Mouse (Mus musculus) heart, postnatal 36 days (tissue): ENCODE data around the gene Dctpp1. TPM values are rescaled to one million over a fixed set of nuclear protein-coding genes. Genes with fewer than 3 reads are reported as not detected.

Source experiments
- DNase-seq, 2 experiments: peaks; one replicate each; pipeline ENCODE4 v3.0.0; 2021 to 2022
- intact Hi-C: fragments of 180-260 bp; cut with DNase I; formaldehyde crosslinking; loops from one replicate; pipeline ENCODE4 v1.15.1; 2025
- total RNA-seq, 2 experiments: library from RNA; stranded (reverse); gene quantifications; 2 replicates each; pipeline ENCODE4 v1.2.3; 2021

Dctpp1 gene
- total RNA-seq, 2 experiments from 2014 or later: 40.7 to 45.0 TPM

DNA sequence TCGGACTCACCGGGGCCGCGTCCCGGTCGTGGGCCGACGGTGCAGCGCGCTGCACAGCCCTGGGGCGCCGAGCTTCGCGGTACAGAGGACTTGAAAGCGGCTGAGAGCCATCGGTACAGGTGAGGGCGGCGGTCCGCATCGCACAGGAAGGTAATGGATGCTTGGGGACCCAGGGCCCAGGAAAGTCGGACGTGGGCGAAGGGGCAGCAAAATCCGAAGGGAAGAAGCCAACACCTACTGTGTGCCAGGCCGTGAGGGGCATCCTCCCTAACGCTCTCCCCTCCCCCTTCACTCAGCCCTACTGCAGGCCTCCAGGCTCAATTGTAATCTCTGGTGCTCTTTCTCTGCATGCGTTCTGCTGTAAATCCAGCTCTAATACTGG, 27.1 kb downstream of the Dctpp1 start:
- intact Hi-C loops: no loop called here
- no peak for DNase-seq

DNA sequence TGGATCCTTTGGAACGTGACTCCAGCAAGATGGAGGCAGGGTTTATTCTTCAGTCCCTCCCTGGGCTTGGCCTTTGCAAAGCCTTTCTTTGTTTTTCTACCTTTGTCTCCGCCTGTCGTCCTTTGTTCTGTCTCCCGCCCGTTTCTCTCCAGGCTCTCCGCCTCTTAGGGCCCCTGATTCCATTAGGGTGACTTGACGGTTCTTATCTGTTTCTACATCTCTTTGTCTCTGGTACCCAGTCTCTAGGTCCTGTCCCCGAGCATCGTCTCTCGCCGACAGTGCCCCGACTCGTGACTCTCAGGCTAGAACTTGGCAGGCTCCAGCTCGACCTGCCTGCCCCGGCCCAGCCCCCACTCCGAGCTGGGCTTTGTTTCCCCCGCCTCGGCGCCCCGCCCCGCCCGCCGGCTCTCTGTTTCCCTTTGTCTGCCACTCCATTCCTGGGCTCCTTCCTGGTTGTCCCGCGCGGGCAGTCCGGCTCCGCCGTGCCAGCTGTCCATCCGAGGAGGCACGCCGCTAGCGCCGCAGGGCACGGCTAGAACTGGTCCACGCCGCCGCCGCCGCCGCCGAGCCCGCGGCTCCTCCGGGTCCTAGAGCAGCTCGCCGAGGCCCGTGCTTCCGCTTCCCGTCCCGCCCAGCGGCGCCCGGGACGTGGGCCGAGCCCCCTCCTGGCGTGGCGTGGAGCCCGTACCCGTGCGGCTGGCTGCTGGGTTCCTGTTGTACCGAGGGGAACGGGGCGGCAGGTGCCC, 27.7 kb downstream of the Dctpp1 start, which contains the start of the genes Zfp553 and Sept1:
Zfp553 (plus strand) TSS at position 440 of the 746 bp plus-strand sequence.
Sept1 (minus strand) TSS at position 509 of the 746 bp plus-strand sequence.
- peak; percentile 84 to 89 for DNase-seq
- intact Hi-C loops: no loop called here

DNA sequence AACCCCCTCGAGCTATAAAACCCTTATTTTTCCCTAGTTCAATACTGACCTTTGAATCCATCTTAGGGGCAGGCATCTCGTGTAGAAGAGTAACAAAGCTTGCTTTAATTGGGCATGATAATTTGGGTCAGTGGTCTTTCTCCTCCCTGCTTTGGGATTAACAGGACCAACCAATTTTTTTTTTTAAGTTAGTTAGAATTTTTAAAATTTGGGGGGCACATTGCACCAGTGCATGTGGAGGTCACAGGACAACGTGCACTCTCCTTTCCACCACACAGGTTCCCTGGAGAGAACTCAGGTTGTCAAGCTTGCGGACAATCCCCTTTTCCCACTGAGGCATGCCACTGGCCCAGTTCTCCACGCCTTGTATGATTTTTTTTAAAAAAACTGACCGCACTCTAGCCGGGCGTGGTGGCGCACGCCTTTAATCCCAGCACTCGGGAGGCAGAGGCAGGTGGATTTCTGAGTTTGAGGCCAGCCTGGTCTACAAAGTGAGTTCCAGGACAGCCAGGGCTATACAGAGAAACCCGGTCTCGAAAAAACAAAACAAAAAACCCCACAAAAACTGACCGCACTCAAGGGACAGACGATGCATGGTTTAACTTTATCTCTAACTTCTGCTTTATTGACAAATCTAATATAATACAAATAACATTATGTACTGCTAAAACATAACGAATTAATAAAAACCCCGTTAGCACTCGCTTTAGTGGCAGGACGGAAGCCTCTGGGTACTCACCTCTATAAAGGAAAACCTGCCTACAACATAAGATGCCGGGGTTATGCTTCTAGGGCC, 28.5 kb downstream of the Dctpp1 start:
- DNase-seq: no peak
- intact Hi-C loops: no loop called here

DNA sequence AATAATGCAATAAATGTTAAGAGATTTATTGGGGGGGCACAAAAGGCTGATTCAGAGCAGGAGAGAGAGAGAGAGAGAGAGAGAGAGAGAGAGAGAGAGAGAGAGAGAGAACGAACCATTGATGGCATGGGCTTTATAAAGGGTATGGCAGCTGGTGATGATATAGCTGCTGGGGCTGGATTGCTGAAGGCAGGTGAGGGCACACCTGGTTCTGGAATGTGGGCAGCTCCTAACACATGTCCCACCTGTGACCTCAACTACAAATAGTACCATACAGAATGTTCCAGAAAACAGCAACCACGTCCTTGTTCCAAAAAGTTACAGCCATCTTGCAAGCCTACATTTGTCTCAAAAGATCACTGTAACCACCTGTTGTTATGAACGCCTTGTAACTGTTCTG, 29.1 kb downstream of the Dctpp1 start:
- intact Hi-C loops: no loop called here
- DNase-seq: no peak

DNA sequence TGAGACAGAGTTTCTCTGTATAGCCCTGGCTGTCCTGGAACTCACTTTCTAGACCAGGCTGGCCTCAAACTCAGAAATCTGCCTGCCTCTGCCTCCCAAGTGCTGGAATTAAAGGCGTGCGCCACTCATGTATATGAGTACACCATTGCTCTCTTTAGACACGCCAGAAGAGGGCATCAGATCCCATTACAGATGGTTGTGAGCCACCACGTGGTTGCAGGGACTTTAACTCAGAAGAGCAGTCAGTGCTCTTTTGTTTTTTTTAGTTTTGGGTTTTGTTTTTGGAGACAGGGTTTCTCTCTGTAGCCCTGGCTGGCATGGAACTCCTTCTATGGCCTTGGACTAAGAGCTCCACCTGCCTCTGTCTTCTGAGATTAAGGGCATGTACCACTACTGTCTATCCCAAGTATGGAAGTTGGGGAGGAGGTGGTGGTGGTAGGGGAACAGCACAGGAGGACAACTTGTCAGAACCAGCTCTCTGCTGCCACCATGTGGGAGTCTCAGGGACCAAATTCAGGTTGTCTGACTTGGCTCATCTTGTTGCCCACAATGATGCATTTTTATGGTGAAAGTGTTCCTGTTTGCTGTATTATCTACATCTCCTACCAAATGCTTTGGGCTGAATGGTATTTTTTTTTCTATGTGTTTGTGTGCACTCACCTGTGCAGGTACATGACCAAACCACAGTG, 31.8 kb downstream of the Dctpp1 start:
- intact Hi-C loops: loop anchor here (1.0 to 5.0 kb wide), 3 partner anchors 15 to 111 kb away; no protein-coding TSS in a partner anchor
- DNase-seq: peak; percentile 77 to 84

DNA sequence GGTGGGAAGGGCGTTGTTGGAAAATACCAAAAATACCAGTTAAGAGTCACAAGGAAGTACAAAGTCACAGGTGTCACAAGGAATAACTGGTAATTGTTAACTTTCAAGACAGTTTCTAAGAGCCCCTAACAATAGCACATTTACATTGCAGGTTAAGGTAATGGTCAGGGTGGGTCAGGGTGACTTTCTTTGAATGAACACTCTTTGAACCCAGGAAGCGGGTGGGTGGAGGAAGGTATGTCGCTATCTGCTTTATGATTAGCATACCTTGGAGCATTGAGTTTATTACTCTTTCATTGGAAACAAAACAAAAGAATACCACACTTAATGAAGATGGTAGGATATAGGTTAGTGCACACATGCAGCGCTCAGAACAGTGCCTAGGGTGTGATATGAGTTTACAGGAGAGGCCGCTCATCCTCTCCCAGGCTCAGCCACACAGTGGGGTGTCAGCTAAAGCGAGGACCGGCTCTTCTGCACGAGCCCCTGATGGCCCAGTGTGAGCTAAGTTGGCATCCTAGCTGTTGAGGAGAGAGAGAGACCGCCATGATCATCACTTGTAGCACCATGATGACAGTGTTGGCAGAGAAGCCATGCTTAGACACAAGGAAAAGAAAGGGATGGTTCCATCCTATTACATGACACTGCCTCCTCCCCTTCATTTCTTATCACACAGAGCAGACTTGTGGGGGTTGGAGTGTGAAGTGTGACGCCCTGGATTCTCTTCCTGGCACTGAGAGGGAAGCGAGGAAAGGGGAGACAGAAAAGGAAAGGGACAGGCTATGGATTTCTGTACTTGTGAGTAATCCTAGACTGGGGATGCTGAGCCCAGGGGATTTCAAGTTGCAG, 35.1 kb downstream of the Dctpp1 start:
- no peak for DNase-seq
- intact Hi-C loops: loop anchor here (5.0 kb wide), 1 partner anchor 108 kb away; no protein-coding TSS in a partner anchor

DNA sequence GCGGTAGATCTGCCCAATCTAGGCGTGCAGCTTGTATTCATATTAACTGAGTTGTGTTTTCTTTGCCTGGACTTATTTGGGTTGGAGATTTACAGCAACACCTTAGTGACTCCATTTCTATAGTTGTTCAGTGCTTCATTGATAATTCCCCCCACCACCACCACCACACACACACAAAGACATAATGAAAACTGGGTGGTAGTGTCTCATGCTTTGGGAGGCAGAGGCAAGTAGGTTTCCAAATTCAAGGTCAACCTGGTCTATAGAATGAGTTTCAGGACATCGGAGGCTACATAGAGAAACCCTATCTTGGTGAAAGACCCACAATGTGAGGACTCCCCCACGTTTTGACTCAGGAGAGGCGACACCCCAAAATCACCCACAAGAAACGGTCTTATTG, 35.9 kb downstream of the Dctpp1 start:
- intact Hi-C loops: loop anchor here (5.0 kb wide), 1 partner anchor 107 kb away; no protein-coding TSS in a partner anchor
- DNase-seq: no peak

DNA sequence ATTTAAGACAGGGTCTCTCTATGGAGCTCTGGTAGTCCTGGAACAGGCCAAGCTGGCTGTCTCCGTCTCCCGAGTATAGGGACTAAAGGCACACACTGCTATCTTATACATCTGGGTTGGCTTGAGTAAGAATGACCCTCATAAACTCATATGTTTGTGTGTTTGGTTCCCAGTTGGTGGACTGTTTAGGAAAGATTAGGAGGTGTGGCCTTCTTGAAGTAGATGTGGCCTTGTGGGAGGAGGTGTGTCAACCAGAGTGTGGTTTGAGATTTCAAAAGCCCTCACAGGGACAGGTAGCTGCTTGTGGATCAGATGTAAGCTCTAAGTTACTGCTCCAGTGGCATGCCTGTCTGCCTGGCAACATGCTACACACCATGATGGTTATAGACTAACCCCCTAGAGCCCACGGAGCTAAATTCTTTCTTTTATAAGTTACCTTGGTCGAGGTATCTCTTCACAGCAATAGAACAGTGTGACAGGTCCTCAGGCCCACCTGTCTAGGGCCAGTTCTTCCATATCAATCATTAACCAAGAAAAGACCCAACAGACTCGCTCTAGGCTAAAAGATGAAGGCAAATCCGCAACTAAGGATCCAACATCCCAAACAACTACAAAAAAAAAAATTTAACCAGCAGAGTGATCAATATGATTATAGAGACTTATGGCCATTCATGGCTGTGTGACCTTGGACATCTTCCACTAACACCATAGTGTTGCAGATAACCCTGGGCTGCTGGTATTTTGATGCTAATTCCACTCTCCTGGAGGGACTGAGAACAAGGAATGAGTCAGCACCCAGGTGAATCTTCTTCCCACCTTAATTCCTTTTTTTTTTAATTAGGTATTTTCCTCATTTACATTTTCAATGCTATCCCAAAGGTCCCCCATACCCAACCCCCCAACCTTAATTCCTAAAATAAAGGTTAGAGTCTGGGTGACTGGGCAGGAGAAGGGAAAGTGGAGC, 36.7 kb downstream of the Dctpp1 start:
- no peak for DNase-seq
- intact Hi-C loops: no loop called here

DNA sequence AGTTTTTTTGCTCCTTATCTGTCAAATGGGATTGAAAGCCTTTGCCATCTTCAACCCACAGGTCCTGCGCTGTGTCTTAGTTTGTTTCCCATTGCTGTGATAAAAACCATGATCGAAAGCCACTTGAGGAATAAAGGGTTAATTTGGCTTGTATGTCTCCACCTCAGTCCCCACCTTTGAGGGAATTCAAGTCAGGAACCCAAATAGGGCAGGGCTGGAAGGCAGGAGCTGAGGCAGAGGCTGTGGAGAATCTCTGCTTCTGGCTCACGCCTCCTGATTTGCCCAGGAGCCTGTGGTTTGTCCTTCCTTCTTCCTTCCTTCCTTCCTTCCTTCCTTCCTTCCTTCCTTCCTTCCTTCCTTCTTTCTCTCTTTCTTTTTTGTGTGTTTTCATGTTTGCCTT, 37.4 kb downstream of the Dctpp1 start:
- DNase-seq: no peak
- intact Hi-C loops: no loop called here

DNA sequence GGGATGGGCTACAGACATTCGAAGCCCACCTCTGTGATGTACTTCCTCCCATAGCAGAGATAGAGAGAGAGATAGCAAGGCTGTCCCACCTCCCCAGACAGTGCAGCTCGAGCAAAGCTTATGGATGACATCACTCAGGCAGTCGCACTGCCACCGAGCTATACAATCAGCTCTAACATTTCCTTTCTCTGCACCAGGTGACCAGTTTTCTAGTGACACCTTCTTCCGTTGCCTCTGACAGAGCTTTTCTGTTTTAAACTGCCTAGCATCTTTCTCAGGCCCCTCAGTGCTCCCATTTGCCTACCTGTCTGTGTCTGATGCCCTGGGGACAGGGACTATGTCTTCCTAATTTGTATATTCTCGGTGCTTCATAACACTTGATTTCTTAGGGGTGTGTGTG, 40.1 kb downstream of the Dctpp1 start:
- intact Hi-C loops: no loop called here
- no peak for DNase-seq

DNA sequence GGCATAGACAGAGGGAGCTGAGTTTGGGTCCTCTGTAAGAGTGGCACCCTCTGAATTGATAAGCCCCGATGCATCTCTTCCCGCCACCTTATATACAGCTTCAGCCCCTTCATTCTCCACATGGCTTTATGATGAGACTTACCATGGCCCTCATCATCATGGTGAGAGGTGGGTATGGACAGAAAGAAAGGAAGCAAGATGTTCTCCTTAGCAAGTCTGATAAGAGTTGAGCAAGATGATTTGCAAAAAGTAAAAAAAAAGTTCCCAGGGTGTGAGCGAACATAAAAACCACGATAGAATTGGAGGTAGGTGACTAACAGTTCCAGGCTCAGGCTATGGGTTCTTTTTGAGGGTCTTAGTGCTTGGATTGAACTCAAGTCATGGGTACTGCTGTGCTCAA, 41.8 kb downstream of the Dctpp1 start:
- intact Hi-C loops: no loop called here
- no peak for DNase-seq

DNA sequence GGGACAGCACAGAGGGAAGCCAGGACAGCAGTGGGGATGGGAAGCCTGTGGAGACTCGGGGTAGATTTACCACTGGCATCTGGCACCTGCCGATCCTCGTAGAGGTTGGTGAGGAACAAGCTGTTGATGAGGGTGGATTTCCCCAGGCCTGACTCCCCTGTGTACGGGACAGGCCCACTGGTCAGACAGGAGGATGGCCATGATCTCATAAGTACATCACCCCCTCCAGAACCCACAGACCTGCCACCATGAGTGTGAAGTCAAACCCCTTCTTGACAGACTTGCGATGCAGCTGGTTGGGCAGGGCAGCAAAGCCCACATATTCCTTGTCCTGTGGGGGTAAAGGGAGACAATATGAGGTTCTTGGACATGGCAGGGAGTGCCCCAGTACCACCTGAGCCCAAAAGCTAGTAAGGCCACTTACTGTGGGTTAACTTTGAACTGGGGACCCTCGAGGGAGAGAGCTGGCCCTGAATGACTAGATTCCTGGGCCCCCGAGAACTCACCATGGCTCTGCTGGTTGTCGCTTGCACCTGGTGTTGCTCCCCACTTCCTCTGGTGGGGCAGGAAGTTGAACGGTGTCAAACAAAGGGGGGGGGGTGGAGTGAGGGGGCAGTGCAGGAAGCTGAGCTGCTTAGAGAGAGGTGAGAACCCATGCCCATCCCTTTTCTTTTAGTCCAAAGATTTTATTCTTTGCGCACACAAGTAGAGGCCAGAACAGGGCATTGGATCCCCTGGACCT, 42.4 kb downstream of the Dctpp1 start:
- DNase-seq: no peak
- intact Hi-C loops: no loop called here

DNA sequence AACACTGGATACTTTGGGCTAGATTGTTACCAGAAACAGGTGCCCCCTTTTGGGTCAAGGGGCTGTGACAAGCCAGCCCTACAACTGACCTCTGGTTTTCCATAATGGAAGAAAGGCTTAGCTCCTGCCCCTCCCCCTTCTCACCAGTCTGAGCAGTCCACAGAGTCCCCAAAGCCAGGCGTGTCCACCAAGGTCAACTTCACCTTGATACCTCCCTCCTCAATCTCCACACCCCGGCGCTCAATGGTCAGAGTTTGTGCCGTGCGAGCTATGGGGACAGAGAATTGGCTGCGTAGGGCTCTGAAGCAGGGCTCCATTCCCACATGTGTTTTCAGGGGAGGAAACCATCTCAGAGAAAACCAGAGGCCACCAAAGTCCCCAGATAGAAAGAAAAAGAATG, 43.0 kb downstream of the Dctpp1 start:
- intact Hi-C loops: no loop called here
- DNase-seq: no peak

DNA sequence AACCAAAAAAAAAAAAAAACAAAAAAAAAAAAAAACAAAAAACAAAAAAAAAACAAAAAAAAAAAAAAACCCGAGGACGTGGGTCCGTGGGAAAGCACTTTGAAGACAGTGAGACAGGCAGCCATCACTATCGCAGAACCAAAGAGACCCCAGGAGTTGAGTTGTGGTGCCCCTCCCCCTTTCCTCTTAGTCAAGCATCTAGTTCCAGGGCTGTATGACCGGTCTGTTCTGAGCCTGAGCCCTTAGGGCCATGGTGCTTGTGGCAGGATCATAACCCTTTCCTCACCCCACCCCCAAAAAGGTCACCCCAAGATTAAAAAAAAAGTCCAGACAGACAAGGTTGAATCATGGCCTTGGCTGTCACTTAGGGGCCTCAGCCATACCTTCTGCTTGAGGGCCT, 44.2 kb downstream of the Dctpp1 start:
- intact Hi-C loops: no loop called here
- no peak for DNase-seq

DNA sequence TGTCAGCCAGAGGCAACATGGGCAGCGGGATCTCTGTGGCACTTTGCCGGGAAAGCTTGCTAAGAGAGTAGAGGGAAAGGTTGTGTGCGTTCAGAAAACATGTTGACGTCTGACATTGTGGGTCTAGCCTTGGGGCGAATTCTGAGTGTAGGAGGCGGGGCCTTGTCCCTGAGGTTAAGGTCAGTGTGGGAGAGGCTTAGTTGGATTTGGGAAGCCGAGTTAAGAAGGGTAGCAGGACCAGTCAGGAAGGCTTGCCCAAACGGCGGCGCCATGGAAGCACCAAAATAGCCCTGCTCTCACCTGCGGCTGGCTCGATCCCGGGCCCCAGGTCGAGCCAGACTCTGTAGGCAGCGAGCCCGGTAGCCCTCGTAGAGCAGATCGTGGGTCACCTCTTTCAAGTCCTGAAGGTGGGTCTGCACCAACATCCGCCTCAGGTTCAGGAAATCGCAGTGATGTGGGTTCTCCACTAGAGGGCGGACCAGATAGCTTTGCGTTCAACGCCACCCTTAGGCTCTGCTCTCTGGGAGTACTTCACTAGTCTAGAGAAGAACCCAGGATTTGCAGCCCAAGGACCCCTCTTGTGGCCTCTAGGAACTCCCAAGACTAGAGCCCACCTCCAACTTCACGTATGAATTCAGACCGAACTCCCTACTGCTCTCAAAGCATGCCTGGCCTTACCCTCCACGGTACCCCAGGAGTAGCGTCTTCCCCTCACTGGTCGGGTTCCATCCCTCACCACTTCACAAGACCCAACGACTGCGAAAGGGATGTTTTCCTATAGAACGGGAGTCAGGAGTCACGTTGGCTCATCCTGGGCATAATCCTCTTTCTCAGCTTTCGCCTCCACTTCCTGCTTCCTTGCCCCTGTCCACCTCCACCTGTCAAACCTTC, 45.3 kb downstream of the Dctpp1 start:
- intact Hi-C loops: no loop called here
- peak; percentile 65 to 69 for DNase-seq

DNA sequence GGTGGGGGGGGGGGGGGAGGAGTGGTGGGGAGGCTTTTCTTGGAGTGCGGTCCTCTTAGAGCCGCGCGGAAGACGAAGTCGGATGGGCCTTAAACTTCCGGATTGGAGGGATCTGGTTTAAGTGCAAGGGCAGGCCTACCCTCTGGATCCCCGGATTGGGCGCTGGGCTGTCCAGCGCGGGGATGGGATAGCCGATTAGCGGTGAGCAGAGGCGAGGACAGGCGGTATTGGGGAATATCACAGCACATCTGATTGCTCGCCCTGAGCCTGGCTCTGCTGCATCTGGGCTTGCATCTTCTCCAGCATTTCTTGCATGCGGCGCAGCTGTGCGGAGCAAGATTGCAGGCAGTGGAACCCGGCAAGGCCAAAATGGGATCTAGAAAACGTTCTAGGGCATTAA, 46.0 kb downstream of the Dctpp1 start:
- intact Hi-C loops: no loop called here
- no peak for DNase-seq

DNA sequence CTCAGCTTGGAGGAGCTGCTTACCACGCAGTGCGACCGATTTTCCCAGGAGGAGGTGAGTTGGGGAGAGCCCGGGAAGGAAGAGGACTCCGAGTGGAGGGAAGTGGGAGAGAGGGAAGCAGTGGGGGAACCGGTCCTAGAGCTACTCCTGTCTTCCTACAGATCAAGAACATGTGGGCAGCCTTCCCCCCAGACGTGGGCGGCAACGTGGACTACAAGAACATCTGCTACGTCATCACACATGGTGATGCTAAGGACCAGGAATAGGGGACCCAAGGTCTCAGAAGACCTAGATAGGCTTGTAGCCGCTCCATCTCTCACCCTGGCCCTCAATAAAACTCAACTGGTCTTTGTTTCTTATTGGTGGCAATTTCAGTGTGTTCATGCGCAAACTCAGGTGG, 46.6 kb downstream of the Dctpp1 start:
- intact Hi-C loops: loop anchor here (1.0 kb wide), 1 partner anchor 15 kb away; no protein-coding TSS in a partner anchor
- no peak for DNase-seq
